Mouse (Mus musculus): ENCODE results near the gene Nudt9.
A peak's percentile ranks its signal among the peaks of the same experiment; 100 is the strongest.
"Not testable (repeated sequence)": the region's sequence is repeated elsewhere in the genome, so short reads cannot be mapped to it uniquely, and the experiment has no call there.

The Nudt9 gene

GRCm38 (mm10) chr5:104046256-104047199 lies at the start of gene Nudt9:
Gene Nudt9, plus strand, starts transcription at chr5:104046306.
- DNase-seq (ENCODE audit: low spot score in 2 of 2), result peak; percentile 96 to 97

- peak in 1 of 2 experiments; percentile 40 for DNase-seq (ENCODE audit: low spot score in 2 of 2)
These were observed 47.4 kb upstream of the Nudt9 start for GRCm38 (mm10) chr5:103998739-103999138.

- peak; percentile 72 to 82 for DNase-seq (ENCODE audit: low spot score in 2 of 2)
These were observed 46.4 kb upstream of the Nudt9 start for GRCm38 (mm10) chr5:103999738-104000137.

GRCm38 (mm10) chr5:104002549-104003255 lies 43.4 kb upstream of the Nudt9 start:
- no peak for DNase-seq (ENCODE audit: low spot score in 2 of 2)

- no peak for DNase-seq (ENCODE audit: low spot score in 2 of 2)
These were observed 42.7 kb upstream of the Nudt9 start for GRCm38 (mm10) chr5:104003256-104003931.

- no peak for DNase-seq (ENCODE audit: low spot score in 2 of 2)
These were observed 42.2 kb upstream of the Nudt9 start for GRCm38 (mm10) chr5:104003955-104004354.

GRCm38 (mm10) chr5:104006811-104007210 lies 39.3 kb upstream of the Nudt9 start:
- DNase-seq (ENCODE audit: low spot score in 2 of 2), result no peak

- no peak for DNase-seq (ENCODE audit: low spot score in 2 of 2)
These were observed 38.3 kb upstream of the Nudt9 start for GRCm38 (mm10) chr5:104007801-104008200.

- no peak for DNase-seq (ENCODE audit: low spot score in 2 of 2)
These were observed 36.7 kb upstream of the Nudt9 start for GRCm38 (mm10) chr5:104009421-104009820.

- no peak for DNase-seq (ENCODE audit: low spot score in 2 of 2)
These were observed 35.8 kb upstream of the Nudt9 start for GRCm38 (mm10) chr5:104010261-104010660.

GRCm38 (mm10) chr5:104011419-104011818 lies 34.7 kb upstream of the Nudt9 start:
- no peak for DNase-seq (ENCODE audit: low spot score in 2 of 2)

- peak; percentile 82 to 94 for DNase-seq (ENCODE audit: low spot score in 2 of 2)
These were observed 24.3 kb upstream of the Nudt9 start, which contains the start of gene Hsd17b11 for GRCm38 (mm10) chr5:104021597-104022378. Gene Hsd17b11, minus strand, starts transcription at chr5:104021919.

- no peak for DNase-seq (ENCODE audit: low spot score in 2 of 2)
These were observed 23.5 kb upstream of the Nudt9 start for GRCm38 (mm10) chr5:104022558-104022957.

- no peak for DNase-seq (ENCODE audit: low spot score in 2 of 2)
These were observed 22.7 kb upstream of the Nudt9 start for GRCm38 (mm10) chr5:104023289-104024020.

GRCm38 (mm10) chr5:104024193-104024592 lies 21.9 kb upstream of the Nudt9 start:
- not testable (repeated sequence) for DNase-seq (ENCODE audit: low spot score in 2 of 2)

- DNase-seq (ENCODE audit: low spot score in 2 of 2), result no peak
These were observed 21.3 kb upstream of the Nudt9 start for GRCm38 (mm10) chr5:104024762-104025161.

GRCm38 (mm10) chr5:104025245-104025854 lies 20.8 kb upstream of the Nudt9 start:
- DNase-seq (ENCODE audit: low spot score in 2 of 2), result peak in 1 of 2 experiments; percentile 13

GRCm38 (mm10) chr5:104032434-104033097 lies 13.5 kb upstream of the Nudt9 start:
- no peak for DNase-seq (ENCODE audit: low spot score in 2 of 2)

GRCm38 (mm10) chr5:104035066-104035465 lies 11.0 kb upstream of the Nudt9 start:
- DNase-seq (ENCODE audit: low spot score in 2 of 2), result no peak

All from urinary bladder, postnatal 36 days (tissue).